Mouse (Mus musculus) testis, adult 2 months (tissue): ENCODE results near the gene Col25a1. TPM values are rescaled to one million over a fixed set of nuclear protein-coding genes. Genes with fewer than 3 reads are reported as not detected.

Experiments
- H3K27ac ChIP-seq: fragments of 200-500 bp; 2 replicates; pipeline ENCODE4 v1.5.1; 2012; ENCODE audit warnings: low read depth, low read length; ENCODE audit not compliant: control insufficient read depth, insufficient read depth
- H3K27me3 ChIP-seq: fragments of 200-500 bp; 2 replicates; pipeline ENCODE4 v1.6.1; 2012; ENCODE audit warnings: mild to moderate bottlenecking, low read length, moderate library complexity; ENCODE audit not compliant: control insufficient read depth, insufficient read depth
- H3K36me3 ChIP-seq: fragments of 200-500 bp; 2 replicates; pipeline ENCODE4 v1.6.1; 2012; ENCODE audit warnings: mild to moderate bottlenecking, low read length; ENCODE audit not compliant: control insufficient read depth, insufficient read depth
- H3K4me1 ChIP-seq: fragments of 200-500 bp; 2 replicates; pipeline ENCODE4 v1.6.1; 2012; ENCODE audit warnings: low read length; ENCODE audit not compliant: control insufficient read depth, insufficient read depth
- H3K4me3 ChIP-seq: fragments of 200-500 bp; 2 replicates; pipeline ENCODE4 v1.5.1; 2012; ENCODE audit warnings: low read depth, mild to moderate bottlenecking, low read length, moderate library complexity, mixed read lengths; ENCODE audit not compliant: control insufficient read depth
- CTCF ChIP-seq: fragments of 200-500 bp; IDR thresholded peaks from 2 replicates; pipeline ENCODE4 v1.5.1; 2012; ENCODE audit warnings: low read depth, mild to moderate bottlenecking, inconsistent platforms, low read length, moderate library complexity; ENCODE audit not compliant: control insufficient read depth, insufficient read depth, insufficient replicate concordance
- POLR2A ChIP-seq: fragments of 200-500 bp; IDR thresholded peaks from 2 replicates; pipeline ENCODE4 v1.6.1; 2012; ENCODE audit warnings: low read depth, mild to moderate bottlenecking, inconsistent platforms, low read length, moderate library complexity; ENCODE audit not compliant: control insufficient read depth
- polyA plus RNA-seq: library from polyadenylated mRNA; depleted of rRNA; stranded (reverse); fragments of >200 nt; gene quantifications from 2 replicates; pipeline ENCODE4 v1.2.3, GENCODE M21; 2012

Col25a1 gene
- polyA plus RNA-seq, 1 experiment, result 1.9 TPM

DNA sequence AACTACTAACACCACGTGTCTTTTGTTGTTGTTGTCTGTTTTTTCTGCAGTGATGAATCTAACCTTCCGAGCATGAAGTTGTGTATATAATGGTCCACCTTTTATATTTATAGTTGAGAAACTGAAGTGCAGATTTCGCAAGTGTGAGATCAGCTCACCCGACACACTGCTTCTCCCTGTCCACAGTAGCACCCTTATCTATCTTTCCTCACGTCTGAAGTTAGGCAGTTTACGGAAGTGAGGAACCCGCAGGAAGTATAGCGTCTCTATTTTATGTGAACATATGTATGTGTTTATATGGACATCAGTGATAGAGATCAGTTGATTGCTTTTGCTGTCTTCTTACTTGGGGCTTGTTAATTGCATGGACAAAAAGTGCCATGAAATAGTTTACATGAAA, 463.7 kb downstream of the Col25a1 start:
- Histone ChIP-seq H3K36me3 (no peaks in the 10 kb centered on the region), H3K4me1 (no peaks in the 10 kb centered on the region), H3K27me3 (no peaks in the 10 kb centered on the region), H3K4me3 (no peak overlapping the region), H3K27ac (no peak overlapping the region)
- TF ChIP-seq CTCF, result no peak
- no peak for TF ChIP-seq POLR2A

DNA sequence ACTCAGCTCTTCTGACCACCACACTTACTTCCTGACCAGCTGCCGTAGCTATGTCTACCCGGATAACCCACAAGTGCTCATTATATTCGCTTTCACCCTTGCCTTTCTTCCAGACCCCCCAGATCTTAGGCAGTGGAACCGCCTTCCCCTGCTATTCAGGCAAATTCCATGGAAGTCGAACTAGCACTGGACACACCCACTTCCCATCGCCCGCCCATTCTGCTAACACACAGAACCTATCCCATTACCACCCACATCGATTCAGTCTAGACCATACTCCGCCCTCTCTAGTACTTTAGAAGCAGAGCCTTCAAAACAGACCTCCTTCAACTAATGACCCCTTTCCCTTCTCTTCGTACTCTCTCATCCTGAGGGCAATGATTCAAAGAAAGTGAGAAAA, 470.2 kb downstream of the Col25a1 start:
- H3K4me1 ChIP-seq, result no peaks in the 10 kb centered on the region
- H3K27me3 ChIP-seq, result no peaks in the 10 kb centered on the region
- TF ChIP-seq POLR2A (no peak), CTCF (no peak)
- no peak overlapping the region for H3K27ac ChIP-seq
- H3K4me3 ChIP-seq, result no peak overlapping the region
- no peaks in the 10 kb centered on the region for H3K36me3 ChIP-seq

DNA sequence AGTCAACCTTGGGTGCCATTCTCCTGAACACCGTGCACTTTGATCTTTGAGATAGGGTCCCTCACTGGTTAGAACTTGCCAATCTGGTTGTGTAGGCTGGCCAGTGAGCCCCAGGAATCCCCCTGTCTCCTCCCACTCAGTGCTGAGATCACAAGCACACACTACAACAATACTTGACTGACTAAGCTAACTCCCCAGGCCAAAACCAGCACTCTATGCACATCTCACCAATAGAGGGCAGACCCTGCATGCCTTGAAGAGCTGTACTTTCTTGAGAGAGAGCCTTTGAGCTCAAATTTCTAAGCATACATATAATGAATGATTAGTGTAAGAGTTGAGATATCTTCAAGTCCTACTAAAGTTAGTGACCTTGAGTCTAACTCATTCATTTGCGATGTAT, 476.6 kb downstream of the Col25a1 start:
- H3K36me3 ChIP-seq, result no peaks in the 10 kb centered on the region
- no peaks in the 10 kb centered on the region for H3K4me1 ChIP-seq
- no peak for TF ChIP-seq POLR2A
- no peak for TF ChIP-seq CTCF
- H3K27me3 ChIP-seq, result no peaks in the 10 kb centered on the region
- no peak overlapping the region for H3K27ac ChIP-seq
- no peak overlapping the region for H3K4me3 ChIP-seq

DNA sequence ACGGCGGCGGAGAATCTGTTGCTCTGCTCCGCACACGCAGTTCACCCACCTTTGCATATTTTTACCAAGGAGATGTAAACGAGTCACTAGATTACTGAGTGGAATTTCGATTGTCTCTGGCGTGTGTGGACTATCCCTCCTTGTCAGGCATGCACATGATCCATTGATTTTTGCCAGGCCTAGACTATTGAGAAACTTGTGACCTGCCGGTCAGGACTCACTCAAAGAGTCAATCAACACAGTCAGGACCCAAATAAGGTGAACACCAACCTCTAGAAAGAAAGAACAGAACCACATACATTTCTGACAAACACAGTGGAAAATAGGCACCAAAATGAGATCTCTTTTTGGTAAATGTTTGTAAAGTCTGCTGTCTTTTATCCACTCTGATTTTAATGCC, 483.1 kb downstream of the Col25a1 start:
- Histone ChIP-seq H3K36me3 (no peaks in the 10 kb centered on the region), H3K27ac (no peak overlapping the region), H3K27me3 (no peaks in the 10 kb centered on the region), H3K4me1 (no peaks in the 10 kb centered on the region), H3K4me3 (no peak overlapping the region)
- TF ChIP-seq POLR2A, result no peak
- no peak for TF ChIP-seq CTCF

DNA sequence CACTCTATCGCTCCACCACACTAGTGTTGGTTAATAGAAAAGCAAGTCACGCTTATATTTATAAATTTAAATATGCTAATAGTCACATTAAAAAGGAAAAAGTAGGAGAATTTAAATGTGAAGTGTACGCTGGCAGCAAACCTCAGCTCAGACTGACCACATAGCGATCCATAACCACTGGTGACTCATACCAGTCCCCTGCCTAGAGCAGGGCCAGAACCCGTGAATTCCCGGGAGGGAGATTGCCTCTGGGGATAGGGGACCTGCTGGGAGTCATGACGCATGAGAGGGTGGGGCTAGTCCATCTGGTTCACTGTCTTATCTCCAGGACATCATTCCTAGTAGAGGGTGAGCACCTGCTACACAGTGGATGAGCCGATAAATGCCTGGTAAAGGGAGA, 484.3 kb downstream of the Col25a1 start:
- H3K36me3 ChIP-seq, result no peaks in the 10 kb centered on the region
- no peak for TF ChIP-seq POLR2A
- no peak for TF ChIP-seq CTCF
- no peak overlapping the region for H3K27ac ChIP-seq
- H3K27me3 ChIP-seq, result no peaks in the 10 kb centered on the region
- no peaks in the 10 kb centered on the region for H3K4me1 ChIP-seq
- H3K4me3 ChIP-seq, result no peak overlapping the region

DNA sequence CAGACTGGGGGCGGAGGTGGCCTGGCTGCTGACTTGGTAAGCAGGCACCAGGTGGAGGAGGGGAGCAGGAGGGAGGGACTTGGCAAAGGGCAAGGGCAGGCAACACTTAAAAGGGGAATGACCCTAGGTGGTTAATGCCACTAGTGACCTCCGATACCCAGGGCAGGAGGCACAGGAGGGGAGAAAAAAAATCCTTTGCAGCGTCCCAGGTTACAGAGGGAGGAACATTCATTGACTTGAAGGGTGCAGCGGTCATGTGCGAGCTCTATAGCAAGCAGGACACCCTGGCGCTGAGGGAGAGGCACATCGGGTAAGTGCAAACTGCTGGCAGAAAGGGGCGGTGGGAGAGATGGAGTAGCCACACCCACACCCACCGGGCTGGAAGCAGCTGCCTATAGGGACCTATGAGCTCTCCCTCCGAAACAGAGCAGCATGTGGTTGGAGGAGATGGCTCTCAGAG, 486.2 kb downstream of the Col25a1 start, which contains the start of gene Etnppl:
Etnppl (plus strand) TSS at position 10 of the 460 bp plus-strand sequence.
- no peaks in the 10 kb centered on the region for H3K4me1 ChIP-seq
- H3K36me3 ChIP-seq, result no peaks in the 10 kb centered on the region
- no peak within 1 kb of the TSS for H3K27ac ChIP-seq
- H3K27me3 ChIP-seq, result no peaks in the 10 kb centered on the region
- H3K4me3 ChIP-seq, result no peak within 1 kb of the TSS
- TF ChIP-seq POLR2A, result no peak

DNA sequence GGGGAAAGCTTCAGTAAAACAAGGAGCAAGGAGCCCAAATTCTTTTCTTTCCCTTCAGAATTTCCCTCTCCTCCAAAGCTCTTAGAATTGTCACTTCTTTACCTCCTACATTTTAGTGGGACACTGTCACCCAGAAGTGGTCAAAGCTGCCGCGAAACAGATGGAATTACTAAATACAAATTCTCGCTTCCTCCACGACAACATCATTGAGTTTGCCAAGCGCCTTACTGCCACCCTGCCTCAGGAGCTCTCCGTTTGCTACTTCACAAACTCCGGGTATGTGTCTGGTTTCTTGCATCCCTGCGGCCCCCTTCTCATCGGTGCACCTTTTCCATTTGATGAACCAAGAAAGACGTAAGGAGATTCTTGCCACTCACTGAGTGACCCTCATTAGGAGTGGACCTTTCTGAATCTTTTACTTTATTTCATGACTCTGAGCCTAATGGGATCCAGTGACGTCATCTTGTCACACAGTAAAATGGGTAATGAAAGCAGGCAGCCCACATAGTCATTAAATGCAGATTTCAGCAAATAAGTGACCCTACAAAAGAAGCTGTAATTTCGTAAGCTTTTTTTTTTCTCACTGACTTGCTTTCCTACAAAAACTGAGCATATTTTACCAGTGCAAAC, 489.3 kb downstream of the Col25a1 start:
- Histone ChIP-seq H3K36me3 (no peaks in the 10 kb centered on the region), H3K27me3 (no peaks in the 10 kb centered on the region), H3K4me1 (no peaks in the 10 kb centered on the region), H3K27ac (no peak overlapping the region), H3K4me3 (no peak overlapping the region)
- TF ChIP-seq POLR2A (no peak), CTCF (no peak)

DNA sequence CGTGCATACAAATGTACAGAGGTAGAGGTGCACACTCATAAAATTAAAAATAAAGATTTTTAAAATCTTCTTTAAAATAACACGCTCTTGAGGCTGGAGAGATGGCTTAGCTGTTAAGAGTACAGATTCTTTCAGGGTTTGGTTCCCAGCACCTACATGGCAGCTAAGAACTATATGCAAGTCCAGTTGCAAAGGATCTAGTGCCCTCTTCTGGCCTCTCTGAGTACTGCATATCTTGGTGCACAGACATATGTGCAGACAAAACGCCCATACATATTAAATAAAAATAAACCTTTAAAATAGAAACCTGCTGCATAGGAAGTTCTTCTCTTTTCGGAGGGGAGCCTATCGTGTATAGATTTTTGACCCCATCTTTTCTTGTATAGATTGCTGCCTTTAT, 497.1 kb downstream of the Col25a1 start:
- Histone ChIP-seq H3K4me3 (no peak overlapping the region), H3K36me3 (no peaks in the 10 kb centered on the region), H3K27ac (no peak overlapping the region), H3K4me1 (no peaks in the 10 kb centered on the region; the same call in 1 of the 2 replicates), H3K27me3 (no peaks in the 10 kb centered on the region)
- TF ChIP-seq POLR2A (no peak), CTCF (no peak; the same call in 1 of the 2 replicates)

DNA sequence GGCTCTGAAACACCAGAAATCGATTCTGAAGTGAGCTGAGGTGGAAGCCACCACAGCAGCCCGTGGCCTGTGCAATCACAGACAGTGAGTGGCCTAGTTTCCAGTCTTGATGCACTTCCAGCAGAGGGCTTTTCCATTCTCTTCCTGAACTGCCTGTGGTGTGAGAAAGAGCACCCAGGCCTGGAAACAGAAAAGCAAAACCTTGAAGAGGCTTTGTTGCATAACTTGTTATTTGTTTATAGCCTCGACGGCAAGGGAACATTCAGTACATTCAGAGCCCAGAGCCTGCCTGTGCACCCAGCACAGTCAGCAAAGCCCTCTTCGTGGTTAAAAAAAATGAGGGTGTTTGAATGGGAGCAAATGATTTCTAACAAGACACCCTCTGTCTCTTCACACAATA, 502.6 kb downstream of the Col25a1 start:
- H3K4me3 ChIP-seq, result no peak overlapping the region
- H3K36me3 ChIP-seq, result no peaks in the 10 kb centered on the region
- H3K4me1 ChIP-seq, result peaks cover 2% of the 10 kb centered on the region; the same call in 1 of the 2 replicates
- H3K27ac ChIP-seq, result peak overlapping the region; percentile 72
- TF ChIP-seq POLR2A (no peak), CTCF (no peak)
- no peaks in the 10 kb centered on the region for H3K27me3 ChIP-seq
